Mouse (Mus musculus) liver, adult (tissue): ENCODE measurements around the gene Obox5.
"Not testable (repeated sequence)": the region's sequence is repeated elsewhere in the genome, so short reads cannot be mapped to it uniquely, and the experiment has no call there.

ENCODE experiments used
- GATA4 ChIP-seq: IDR thresholded peaks from 2 replicates; pipeline ENCODE4 v1.6.1; 2014; ENCODE audit warnings: mild to moderate bottlenecking, low read length; ENCODE audit not compliant: insufficient replicate concordance

Gene Obox5

GRCm38 (mm10) chr7:15749831-15750230 lies at the start of gene Obox5:
Gene Obox5 (plus strand): TSS chr7:15750131.
- TF ChIP-seq GATA4 = not testable (repeated sequence)
